Mouse (Mus musculus): ENCODE data around the gene Snap29.

Gene Snap29

DNA sequence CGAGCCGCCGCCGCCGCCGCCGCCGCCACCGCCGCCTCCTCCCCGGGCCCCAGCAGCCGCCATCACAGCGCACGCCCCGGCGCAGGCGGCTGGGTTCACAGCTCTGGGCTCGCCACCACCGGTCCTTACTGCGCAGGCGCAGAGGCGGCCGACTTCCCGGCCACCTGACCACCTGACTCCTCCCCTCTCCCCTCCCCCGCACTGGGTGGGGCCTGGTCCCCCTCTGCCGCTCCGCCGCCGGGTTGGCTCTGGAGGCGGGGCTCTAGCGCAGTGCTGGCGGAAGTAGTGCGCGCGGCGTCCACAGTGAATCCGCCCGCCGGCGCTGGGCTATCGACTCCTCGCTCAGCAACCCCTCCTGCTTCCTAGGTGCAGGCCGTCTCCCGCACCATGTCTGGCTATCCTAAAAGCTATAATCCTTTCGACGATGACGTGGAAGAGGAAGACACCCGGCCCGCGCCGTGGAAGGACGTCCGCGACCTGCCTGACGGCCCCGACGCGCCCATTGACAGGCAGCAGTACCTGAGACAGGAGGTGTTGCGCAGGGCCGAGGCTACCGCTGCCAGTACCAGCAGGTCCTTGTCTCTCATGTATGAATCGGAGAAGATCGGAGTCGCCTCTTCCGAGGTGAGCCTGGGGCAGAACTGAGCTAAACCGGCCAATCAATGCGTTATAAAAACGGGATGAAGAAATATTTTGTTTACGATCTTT is at the start of gene Snap29, which contains the start of gene Pi4ka:
TSS of gene Snap29 (plus strand) at position 251 of the 708 bp plus-strand sequence.
TSS of gene Pi4ka (minus strand) at position 579 of the 708 bp plus-strand sequence.
- DNase-seq (ENCODE audit: low spot score): peak; percentile 97

DNA sequence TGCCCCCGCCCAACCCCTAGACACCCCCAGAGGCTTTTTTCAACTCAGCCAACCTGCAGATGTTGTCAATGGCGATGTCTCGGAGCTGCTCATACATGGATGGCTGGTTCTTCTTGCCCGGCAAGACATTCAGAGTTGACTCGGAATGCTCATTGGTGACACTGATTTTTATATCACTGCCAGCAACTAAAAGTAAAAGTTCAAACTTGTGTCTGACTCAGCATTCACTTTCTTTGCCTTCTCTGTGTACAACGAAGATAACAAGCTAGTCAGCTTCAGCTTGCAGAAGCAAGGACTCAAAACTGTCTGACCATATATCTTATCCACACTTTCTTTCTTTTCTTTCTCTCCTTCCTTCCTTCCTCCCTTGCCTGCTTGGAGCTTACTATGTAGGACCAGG is 49.8 kb upstream of the Snap29 start:
- no peak for DNase-seq (ENCODE audit: low spot score)

DNA sequence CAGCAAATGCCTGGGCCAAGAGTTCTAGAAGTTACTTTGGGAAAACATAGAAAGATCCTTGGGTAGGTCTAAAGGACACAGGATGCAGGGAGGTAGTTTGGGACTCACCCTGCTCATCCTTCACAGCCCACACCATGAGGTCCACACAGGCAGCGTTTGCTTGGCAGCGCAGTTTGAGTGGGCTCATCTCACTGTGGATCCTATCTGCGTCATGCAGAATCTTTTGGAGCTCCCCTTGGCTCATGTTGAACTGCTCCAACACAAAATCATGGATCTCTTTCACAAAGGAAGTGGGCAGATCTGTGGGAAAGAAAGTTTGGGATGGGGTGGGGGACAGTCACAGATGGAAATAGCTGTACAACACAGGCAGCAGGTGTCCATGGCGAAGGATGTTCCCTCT is 47.0 kb upstream of the Snap29 start:
- no peak for DNase-seq (ENCODE audit: low spot score)

DNA sequence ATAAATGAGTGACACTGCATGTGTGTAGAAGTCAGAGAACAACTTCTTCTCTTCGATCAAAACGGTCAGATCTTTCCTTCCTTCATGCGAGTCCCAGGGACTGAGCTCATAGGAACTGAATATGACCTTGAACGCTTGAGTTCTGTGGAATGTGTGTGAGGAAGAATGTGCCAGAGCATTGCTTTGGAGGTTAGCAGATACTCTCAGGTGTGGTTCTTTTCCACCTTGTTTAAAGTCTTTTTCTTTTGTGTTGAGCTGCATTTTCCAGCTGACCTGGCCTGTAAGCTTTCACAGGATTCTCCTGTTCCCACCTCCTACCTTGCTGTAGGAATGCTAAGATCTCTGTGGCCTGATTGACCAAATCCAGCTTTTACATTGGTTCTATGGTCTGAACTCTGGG is 23.5 kb upstream of the Snap29 start:
- no peak for DNase-seq (ENCODE audit: low spot score)

DNA sequence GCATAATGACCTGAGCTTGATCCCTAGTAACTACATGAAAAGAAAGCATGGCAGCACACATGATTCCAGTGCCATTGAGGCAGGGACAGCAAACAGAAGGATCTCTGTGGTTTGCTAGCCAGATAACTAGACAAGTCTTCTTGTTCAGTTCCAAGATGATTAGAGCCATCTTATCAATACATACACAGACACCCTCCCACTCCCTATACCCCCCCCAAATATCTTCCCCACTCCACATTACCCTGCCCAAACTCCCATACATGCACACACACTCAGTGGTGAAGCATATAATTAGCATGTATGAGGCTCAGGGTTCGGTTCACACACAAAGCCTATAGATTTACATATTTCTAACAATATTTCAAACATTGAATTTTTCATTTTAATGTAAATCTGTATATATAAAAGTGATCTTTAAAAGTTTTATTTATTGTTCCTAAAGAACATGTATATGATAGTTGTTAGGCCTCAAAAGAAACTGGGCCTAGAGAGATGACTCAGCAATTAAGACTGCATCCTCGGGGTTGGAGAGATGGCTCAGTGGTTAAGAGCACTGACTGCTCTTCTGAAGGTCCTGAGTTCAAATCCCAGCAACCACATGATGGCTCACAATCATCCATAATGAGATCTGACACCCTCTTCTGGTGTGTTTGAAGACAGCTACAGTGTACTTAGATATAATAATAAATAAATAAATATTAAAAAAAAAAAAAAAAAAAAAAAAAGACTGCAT is 22.0 kb upstream of the Snap29 start:
- DNase-seq (ENCODE audit: low spot score): no peak

DNA sequence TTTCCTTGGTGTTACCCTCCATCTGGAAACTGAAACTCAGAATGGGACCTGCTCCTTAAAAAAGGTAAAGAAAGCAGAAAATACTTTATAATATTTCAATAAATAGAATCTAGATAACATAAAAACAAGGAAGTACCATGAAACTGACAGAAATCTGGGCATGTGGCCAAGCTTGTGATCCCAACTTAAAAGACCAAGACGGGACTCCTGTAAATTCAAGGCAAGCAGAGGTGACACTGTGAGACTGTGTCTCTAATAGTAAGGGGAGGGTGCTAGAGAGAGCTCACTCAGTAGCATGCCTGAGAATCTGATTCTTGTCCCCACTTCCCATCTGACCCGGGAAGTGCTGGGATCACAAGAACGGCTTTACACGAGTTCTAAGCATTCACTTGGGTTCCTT is 13.0 kb upstream of the Snap29 start:
- DNase-seq (ENCODE audit: low spot score): no peak

DNA sequence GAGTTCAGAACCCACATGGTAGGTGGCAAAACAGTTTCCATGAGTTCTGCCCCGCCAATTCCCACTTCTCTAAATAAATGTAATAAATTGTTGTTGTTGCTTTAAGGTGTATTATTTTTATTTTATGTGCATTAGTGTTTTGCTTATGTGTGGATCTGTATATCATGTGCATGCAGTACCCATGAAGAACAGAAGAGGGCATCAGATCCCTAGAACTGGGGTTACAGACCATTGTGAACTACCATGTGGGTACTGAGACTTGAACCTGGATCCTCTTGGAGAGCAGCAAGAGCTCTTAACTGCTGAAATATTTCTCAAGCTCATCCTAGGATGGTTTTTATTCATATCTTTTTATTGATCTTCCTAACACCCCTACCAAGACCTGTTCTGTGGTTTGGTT is 2.9 kb upstream of the Snap29 start:
- no peak for DNase-seq (ENCODE audit: low spot score)

DNA sequence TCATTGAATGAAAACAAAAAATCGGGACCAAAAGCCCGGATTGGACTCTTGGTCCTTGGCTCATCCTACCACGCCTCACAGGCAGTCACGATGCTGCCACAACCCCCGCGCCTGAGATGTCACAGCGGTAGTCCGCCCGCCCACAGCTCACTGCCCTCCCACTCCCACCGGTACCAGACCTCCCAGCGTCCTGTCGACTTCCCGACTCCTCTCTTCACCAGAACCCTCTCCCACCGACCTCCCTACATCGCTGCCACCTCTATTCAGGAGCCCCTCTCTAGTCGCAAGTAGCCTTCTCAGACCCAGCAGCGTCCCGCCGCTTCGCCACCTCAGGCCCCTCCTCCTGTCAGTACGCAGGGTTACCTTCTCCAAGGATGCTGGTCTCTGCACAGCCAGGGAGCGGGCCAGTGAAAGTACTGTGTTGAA is 502 bp upstream of the Snap29 start:
- peak; percentile 44 for DNase-seq (ENCODE audit: low spot score)

DNA sequence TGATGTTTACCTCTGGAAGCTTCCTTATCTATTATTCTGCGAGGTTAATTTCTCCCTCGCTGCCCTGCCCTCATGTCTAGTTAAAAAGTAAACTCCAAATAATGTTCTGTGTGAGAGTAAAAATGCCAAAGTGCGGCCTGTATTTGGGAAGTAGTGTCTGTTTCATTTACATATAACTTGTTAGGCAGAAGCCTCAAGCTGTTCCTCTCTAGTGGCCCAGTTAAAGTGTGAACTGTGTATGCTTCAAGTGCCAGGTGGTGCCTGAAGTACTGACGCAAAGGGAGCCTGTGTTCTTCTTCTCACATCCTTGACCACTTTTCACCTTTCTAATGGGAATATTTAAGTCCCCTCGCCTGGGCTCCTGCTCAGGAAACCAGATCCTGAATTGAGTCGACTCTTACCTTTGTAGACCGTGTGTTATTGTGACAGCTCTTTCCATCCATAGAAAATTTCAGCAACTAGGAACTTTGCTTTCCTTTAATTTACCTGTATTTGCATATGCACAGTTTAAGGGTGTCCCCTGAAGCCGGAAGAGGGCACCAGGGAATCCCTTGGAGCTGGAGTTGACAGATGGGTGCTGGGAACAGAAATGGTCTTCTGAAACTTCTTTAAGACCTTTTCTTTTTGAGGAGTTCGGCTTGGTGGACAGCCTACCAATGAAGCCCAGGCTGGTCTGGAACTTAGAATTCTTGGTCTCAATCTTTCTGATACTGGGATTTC is 886 bp downstream of the Snap29 start:
- DNase-seq (ENCODE audit: low spot score): no peak

DNA sequence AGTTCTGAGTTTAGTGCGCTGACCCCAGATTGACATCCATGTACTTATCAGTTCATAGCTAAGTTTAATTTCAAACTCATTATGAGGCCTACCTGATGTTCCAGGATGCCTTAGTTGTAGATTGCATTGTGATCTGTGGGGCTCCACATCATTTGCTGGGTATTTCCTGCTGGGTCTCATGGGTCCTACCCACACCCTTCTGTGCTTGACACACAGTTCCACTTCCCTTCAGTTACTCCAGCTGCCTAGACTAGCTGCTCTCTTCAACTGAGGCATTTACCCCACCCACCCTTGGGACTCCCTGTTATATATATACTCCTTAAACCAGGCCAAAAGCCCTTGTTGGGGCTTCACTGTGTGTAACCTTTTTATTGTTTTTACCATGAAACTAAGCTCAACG is 3.3 kb downstream of the Snap29 start:
- DNase-seq (ENCODE audit: low spot score): no peak

DNA sequence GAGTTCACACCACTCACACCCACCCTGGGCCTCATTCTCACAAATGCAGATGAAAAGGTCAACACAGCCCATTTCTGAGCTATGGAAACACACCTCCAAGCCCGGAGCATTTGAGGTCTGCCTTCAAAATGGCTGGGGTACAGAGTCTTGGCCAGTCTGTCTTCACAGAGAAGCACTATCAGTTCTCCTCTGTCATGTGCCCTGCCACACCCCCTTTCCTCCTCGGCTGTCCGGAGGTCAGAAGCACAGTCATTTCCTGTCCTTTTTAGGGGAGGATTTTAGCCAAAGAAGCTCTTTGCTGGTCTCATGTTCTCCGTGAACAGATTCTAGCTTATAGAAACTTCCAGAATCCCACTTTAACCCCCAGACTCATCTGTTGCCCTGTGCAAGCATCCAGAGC is 4.4 kb downstream of the Snap29 start:
- DNase-seq (ENCODE audit: low spot score): no peak

DNA sequence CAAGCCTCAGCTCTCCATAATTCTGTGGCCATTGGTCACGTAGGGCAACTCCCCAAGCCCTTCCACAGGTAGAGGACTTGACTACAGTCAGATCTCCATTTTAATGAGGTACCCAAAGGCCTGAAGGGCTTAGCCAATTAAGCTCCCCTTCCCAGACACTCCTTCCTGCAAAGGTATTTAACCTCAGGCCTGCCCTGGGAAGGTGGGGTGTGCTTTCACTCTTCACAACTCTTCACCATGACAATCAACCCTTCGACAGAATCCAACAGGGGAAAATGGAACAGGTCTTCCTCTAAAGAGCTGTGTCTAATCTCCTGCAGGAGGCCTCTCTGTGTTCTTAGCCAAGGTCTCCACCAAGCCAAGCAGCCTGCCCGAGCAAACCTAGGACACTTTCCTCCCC is 17.2 kb downstream of the Snap29 start:
- DNase-seq (ENCODE audit: low spot score): no peak

DNA sequence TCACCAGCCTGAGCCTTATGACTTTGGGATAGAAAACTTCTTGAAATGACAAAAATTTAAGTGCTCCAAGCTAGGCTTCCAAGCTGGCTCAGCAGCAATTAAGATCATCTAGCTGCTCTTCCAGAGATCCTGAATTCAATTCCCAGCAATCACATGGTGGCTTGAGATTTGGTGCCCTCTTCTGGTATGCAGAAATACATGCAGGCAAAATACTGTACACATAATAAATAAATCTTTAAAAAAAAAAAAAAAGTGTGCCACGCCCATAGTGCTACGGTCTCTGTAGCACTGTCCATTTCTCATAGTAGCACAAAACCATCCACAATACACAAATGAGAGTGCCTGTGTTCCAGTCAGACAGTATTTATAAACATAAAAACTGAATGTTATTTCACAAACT is 26.8 kb downstream of the Snap29 start:
- DNase-seq (ENCODE audit: low spot score): no peak

DNA sequence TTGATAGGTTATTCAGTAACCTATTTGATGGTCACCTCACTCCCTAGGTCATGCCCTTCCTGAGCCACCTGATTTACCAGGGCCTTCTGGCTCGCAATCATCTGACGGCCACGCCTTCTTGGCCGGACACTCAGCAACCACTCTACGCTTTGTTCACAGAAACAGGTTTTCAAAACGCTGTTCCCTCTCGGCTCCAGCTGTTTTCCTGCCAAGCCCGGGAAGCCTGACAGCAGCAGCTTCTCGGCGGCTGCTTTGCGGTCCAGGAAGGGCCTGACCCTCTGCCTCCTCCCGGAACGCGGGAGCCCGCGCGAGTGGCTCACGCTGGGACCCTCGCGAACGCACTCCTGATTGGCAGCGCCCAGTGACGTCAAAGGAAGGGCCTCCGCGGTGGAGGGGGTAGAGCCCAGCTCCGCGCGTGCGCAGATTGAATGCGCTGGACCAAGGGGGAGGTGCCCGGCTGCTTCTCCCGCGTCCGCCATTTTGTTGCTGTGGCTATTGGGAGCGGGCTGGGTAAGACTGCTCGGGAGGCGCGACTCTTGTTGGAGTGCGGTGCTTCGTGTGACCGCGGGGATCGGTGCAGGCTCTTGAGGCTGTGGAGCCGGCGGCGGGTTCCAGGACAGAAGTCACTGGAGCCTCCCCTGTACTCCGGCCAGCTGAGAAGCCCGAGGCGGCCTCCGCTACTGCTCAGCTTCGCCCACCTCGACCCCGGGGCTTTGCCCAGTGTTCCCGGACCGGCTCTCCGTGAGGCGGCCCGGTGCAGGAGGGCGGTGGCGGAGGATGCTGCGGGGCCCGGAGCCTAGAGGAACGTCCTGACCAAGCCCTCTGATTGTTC is 46.0 kb downstream of the Snap29 start, which contains the start of gene Crkl:
TSS of gene Crkl (plus strand) at position 447 of the 832 bp plus-strand sequence.
- DNase-seq (ENCODE audit: low spot score): peak; percentile 90

DNA sequence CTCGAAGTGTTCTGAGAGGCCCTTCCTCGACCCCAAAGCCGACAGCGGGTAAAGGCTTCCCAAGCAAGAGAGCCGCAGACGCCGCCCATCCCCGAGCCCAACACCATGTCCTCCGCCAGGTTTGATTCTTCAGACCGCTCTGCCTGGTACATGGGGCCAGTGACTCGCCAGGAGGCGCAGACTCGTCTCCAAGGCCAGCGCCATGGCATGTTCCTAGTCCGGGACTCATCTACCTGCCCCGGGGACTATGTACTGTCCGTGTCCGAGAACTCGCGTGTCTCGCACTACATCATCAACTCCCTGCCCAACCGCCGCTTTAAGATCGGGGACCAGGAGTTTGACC is 46.6 kb downstream of the Snap29 start:
- no peak for DNase-seq (ENCODE audit: low spot score)

DNA sequence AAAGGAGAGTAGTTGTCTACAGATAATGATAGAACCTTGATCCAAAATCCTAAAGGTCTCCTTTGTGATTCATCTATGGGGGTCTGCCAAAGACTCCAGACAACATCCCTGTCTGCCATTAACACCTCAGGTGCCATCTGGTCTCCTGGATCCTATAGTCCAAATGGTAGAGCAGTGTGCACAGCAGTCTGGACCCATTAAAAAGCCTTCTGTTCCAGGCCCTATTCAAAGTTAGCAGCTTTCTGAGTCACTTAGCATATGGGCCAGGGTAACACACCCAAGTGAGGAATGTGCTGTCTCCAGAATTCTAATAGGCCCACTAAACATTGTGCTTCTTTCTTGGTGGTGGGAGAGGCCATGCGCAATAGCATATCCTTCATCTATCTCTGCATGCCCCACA is 51.1 kb downstream of the Snap29 start:
- DNase-seq (ENCODE audit: low spot score): no peak

DNA sequence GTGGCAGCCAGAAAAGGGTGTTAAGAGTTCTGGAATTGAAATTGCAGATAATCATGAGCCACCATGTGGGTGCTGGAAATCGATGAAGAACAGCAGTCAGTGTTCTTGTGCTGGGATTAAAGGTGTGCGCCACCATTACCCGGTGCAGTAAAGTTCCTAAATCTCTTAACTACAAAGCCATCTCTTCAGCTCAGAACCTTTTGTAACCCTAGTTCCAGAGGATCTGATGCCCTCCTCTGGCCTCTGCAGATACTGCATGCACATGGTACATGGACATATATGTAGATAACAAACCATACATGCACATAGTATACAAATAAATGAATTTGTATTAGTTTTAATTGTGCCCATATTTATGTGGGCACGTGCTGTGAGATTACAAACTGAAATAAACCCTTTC is 54.5 kb downstream of the Snap29 start:
- no peak for DNase-seq (ENCODE audit: low spot score)

DNA sequence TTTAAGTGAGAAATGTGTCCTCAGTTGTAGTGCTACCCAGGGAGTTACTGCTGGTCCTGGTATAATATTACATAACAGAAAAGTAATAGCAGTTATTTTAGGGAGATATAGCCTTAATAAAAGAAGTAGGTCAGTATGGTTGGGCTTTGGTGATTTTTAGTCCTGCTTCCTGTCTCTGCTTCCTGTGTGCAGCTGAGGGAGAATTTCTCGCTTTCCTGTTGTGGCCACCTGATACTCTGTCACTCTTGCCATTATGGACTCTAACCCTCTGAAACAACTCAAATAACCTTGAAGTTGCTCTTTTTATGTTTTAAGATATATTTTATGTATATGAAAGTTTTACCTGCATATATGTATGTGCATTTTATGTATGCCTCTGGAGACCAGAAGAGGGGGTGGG is 55.8 kb downstream of the Snap29 start:
- DNase-seq (ENCODE audit: low spot score): no peak

DNA sequence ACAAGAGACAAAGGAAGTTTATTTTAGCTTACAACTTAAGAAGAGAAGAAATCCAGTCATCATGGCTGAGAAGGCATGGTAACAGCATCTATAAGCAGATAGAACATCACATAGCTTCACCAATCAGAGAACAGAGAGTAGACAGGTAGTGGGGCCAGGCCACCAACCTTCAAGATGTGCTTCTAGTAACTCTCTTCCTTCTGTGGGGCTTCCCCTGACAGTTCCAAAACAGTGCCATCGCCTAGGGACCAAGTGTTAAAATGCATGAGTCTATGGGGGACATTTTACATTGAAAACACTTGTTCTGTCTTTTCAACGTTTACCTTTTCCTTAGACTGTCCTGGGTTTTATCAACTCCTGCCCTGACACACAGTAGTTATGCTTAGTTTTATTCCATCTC is 57.4 kb downstream of the Snap29 start:
- DNase-seq (ENCODE audit: low spot score): no peak

DNA sequence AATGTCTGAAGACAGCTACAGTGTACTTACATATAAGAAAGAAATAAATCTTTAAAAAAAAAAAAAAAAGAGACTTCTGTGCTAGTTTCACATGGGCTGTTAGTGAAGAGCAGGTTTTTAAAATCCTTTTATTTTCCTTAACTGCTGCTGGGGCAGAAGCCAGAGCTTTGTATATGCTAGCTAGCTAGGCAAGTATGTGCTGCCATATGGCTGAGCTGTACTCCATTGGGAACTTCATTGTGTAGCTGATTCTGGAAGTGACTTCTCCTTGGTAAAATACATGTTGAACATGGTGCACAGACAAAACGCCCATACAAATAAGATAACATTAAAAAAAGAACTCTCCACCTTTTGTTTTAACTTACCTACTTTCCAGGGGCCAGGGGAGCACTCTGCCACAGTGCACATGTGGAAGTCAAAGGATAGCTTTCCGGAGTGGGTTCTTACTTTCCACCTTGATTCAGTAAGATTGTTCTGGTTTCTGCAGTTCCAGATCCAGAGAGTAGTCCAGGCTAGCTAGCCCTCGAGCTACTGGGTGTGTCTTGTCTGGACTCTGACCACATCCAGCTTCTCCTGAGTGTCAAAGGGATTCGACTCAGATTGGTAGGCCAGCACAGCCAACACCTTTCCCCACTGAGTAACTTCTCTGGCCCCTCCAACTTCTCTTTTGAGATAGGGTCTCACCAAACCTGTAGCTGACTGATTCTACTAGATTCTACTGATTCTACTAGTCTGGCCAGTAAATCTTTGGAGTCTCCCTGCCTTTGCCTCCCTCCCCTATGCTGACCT is 61.3 kb downstream of the Snap29 start:
- no peak for DNase-seq (ENCODE audit: low spot score)

DNA sequence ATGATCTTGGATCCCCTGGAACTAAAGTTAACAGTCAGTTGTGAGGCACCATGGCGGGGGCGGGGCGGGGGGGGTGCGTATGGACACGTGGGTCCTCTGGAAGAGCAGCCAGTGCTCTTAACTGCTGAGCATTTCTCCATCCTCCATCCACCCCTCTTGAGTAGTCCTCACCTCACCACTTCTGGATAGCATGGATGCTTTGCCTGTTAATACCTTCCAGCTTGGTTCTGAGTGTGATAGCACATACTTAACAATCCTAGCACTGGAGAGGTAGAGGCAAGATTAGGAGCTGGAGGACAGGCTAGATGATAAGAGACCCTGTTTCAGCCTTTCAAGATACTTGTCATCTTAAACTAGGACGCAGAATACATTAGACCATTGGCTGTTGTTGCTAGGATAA is 66.7 kb downstream of the Snap29 start:
- DNase-seq (ENCODE audit: low spot score): no peak

Data from layer of hippocampus, adult 9-10 months (tissue).